Comparison of ENCODE assay signal across 8 mouse cellular contexts in the genomic region with DNA sequence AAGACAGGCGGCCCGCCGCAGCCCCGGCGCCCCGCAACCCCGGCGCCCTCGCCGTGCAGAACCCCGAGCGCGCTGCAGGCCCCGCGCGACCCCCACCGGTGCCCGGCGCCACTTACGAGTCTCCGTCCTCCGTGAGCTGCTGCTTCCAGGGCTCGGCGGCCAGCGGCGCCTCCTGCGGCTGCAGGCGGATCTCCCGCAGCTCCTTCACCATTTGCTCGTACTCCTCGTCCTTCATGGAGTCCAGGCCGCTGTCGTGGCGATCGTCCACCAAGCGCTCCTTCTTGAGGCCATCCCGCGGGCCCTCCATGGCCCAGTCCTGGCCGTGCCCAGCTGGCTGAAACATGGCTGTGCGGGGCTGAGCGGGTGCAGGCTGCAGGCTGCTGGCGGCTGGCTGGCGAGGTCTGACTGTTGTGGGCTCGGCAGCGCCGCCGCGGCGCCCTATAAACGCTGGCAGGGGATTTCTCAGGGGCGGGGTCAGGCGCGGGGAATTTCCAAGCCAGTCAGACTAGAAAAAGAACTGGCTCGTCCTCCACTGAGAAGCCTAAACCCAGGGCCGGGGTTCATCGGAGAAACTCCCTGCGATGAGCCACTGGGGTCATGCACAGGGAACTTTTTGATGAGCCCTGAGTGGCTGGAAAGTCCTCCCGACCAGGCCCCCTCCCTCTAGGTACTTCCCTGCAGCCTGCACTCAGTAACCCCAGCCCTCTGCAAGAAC. TPM values are rescaled to one million over a fixed set of nuclear protein-coding genes. Genes with fewer than 3 reads are reported as not detected.
A peak's percentile ranks its signal among the peaks of the same experiment; 100 is the strongest.
DNase-seq lines count a peak whose midpoint lies in the region; ATAC-seq and TF ChIP-seq lines count a peak whose summit lies in the region.

TSS of gene Nfkbia (minus strand) at position 464 of the 715 bp plus-strand sequence.

- TF ChIP-seq POLR2A in MEL (IDR thresholded peaks at IDR 0.05; ENCODE audit: control insufficient read depth in 1 of 2, insufficient read depth in 1 of 2, low read depth in 1 of 2, low read length in 2 of 2, poor library complexity in 1 of 2), result peak; percentile 69 to 82
- TF ChIP-seq POLR2A in cerebellum, adult 2 months (IDR thresholded peaks at IDR 0.05; ENCODE audit: borderline replicate concordance, insufficient read depth, low read length), result peak; percentile 80
- peak; percentile 96 for TF ChIP-seq POLR2A in lung, adult 2 months (IDR thresholded peaks at IDR 0.05; ENCODE audit: borderline replicate concordance, extremely low read depth, low read depth, low read length)

- DNase-seq in MEL (ENCODE audit: low read depth, low spot score), result peak; percentile 91
- peak; percentile 88 to 90 for DNase-seq in cerebellum, adult 2 months
- DNase-seq in forebrain, postnatal 0 days, result peak; percentile 91
- DNase-seq in heart, postnatal 36 days, result peak; percentile 99
- DNase-seq in layer of hippocampus, adult 2 months (ENCODE audit: low spot score in 2 of 2), result peak; percentile 86 to 87
- peak; percentile 95 for DNase-seq in lung, adult 2 months
- DNase-seq in testis, postnatal 10 days (ENCODE audit: low spot score), result peak; percentile 97

- under 1% methylated on average over 47 of the region's 58 CpGs for WGBS in cerebellum, adult 2 months
- under 1% methylated on average over 38 of the region's 58 CpGs for WGBS in forebrain, postnatal 0 days
- under 1% methylated on average over 50 of the region's 58 CpGs for WGBS in lung, adult 2 months
- under 1% methylated on average over 45 of the region's 58 CpGs for WGBS in neural tube, embryonic 15.5 days

- intact Hi-C loops in heart, postnatal 36 days (cut with DNase I), result loop anchor here (1.0 kb wide), 1 partner anchor 46 kb away; no protein-coding TSS in a partner anchor

- 0 out of 4 replicates have a peak, but pooled peaks of 1 of the 2 experiments have one; percentile 5 for TF ChIP-seq EP300 in MEL (IDR thresholded peaks at IDR 0.05; ENCODE audit: low read depth in 1 of 2, low read length in 2 of 2)

- TF ChIP-seq CTCF in MEL (IDR thresholded peaks at IDR 0.05 in 2 of 3, conservative IDR thresholded peaks at IDR 0.05 in 1 of 3; ENCODE audit: control insufficient read depth in 1 of 3, insufficient read depth in 1 of 3, low read depth in 2 of 3, low read length in 3 of 3, poor library complexity in 1 of 3, severe bottlenecking in 1 of 3), result peak in 1 of 3 experiments; percentile 28; a peak in 3 of 6 replicates
- TF ChIP-seq CTCF in cerebellum, adult 2 months (IDR thresholded peaks at IDR 0.05; ENCODE audit: borderline replicate concordance, insufficient read depth, low read depth, low read length), result no peak
- peak; percentile 54; the same call in 1 of the 2 replicates for TF ChIP-seq CTCF in forebrain, postnatal 0 days (IDR thresholded peaks at IDR 0.05; ENCODE audit: low read depth)
- TF ChIP-seq CTCF in layer of hippocampus, adult 2 months (conservative IDR thresholded peaks at IDR 0.05), result peak; percentile 59
- no peak for TF ChIP-seq CTCF in lung, adult 2 months (IDR thresholded peaks at IDR 0.05; ENCODE audit: insufficient read depth, low read length)

- peak within 1 kb of the TSS; percentile 97 to 98 for H3K4me3 ChIP-seq in MEL (ENCODE audit: control insufficient read depth in 1 of 2, insufficient read depth in 1 of 2, low read depth in 2 of 2, low read length in 2 of 2)
- H3K4me3 ChIP-seq in cerebellum, adult 2 months (replicated peaks; ENCODE audit: insufficient read depth, low read depth, low read length), result peak within 1 kb of the TSS; percentile 99
- peak within 1 kb of the TSS; percentile 95 for H3K4me3 ChIP-seq in forebrain, postnatal 0 days (ENCODE audit: low read depth, low read length)
- peak within 1 kb of the TSS; percentile 99 for H3K4me3 ChIP-seq in layer of hippocampus, adult 2 months
- H3K4me3 ChIP-seq in lung, adult 2 months (replicated peaks; ENCODE audit: extremely low read depth, low read depth, low read length), result peak within 1 kb of the TSS; percentile 100
- H3K4me3 ChIP-seq in neural tube, embryonic 15.5 days (replicated peaks), result peak within 1 kb of the TSS; percentile 95

- peaks cover 3 to 8% of the 10 kb centered on the region in 2 experiments for H3K36me3 ChIP-seq in MEL (ENCODE audit: control insufficient read depth in 1 of 2, insufficient read depth in 2 of 2, low read length in 2 of 2)
- H3K36me3 ChIP-seq in forebrain, postnatal 0 days (ENCODE audit: insufficient read depth), result peaks cover 28% of the 10 kb centered on the region
- H3K36me3 ChIP-seq in neural tube, embryonic 15.5 days, result peaks cover 26% of the 10 kb centered on the region

- no peaks in the 10 kb centered on the region for H3K27me3 ChIP-seq in MEL (ENCODE audit: control insufficient read depth in 1 of 2, insufficient read depth in 2 of 2, low read length in 2 of 2)
- no peaks in the 10 kb centered on the region for H3K27me3 ChIP-seq in cerebellum, adult 2 months (ENCODE audit: control insufficient read depth, insufficient read depth, low read length)
- no peaks in the 10 kb centered on the region for H3K27me3 ChIP-seq in forebrain, postnatal 0 days (ENCODE audit: insufficient read depth, low read length)
- H3K27me3 ChIP-seq in neural tube, embryonic 15.5 days (replicated peaks), result no peaks in the 10 kb centered on the region

- no peak for TF ChIP-seq RAD21 in MEL (IDR thresholded peaks at IDR 0.05; ENCODE audit: low read depth, low read length)

- ATAC-seq in forebrain, postnatal 0 days, result peak; percentile 92
- ATAC-seq in neural tube, embryonic 15.5 days (ENCODE audit: low FRiP score), result peak; percentile 91

- peak within 1 kb of the TSS; percentile 96 for H3K27ac ChIP-seq in MEL (ENCODE audit: control insufficient read depth, low read depth, low read length)
- peak within 1 kb of the TSS; percentile 99 for H3K27ac ChIP-seq in cerebellum, adult 2 months (ENCODE audit: insufficient read depth, low read length)
- H3K27ac ChIP-seq in forebrain, postnatal 0 days (ENCODE audit: low read depth, low read length), result peak within 1 kb of the TSS; percentile 98
- peak within 1 kb of the TSS; percentile 100 for H3K27ac ChIP-seq in layer of hippocampus, adult 2 months
- peak within 1 kb of the TSS; percentile 99 for H3K27ac ChIP-seq in neural tube, embryonic 15.5 days (replicated peaks)

- H3K4me1 ChIP-seq in MEL (ENCODE audit: control insufficient read depth in 1 of 2, insufficient read depth in 2 of 2, low read length in 2 of 2), result peaks cover 0 to 13% of the 10 kb centered on the region in 2 experiments; a peak in 3 of 4 replicates
- H3K4me1 ChIP-seq in cerebellum, adult 2 months (ENCODE audit: control insufficient read depth, insufficient read depth, low read length), result no peaks in the 10 kb centered on the region
- H3K4me1 ChIP-seq in forebrain, postnatal 0 days (ENCODE audit: insufficient read depth), result no peaks in the 10 kb centered on the region
- peaks cover 21% of the 10 kb centered on the region for H3K4me1 ChIP-seq in lung, adult 2 months (ENCODE audit: control insufficient read depth, insufficient read depth, low read length)
- H3K4me1 ChIP-seq in neural tube, embryonic 15.5 days, result peaks cover 37% of the 10 kb centered on the region

- peaks cover 10% of the 10 kb centered on the region for H3K79me2 ChIP-seq in MEL (ENCODE audit: control insufficient read depth, insufficient read depth, low read length, poor library complexity)

- H3K4me2 ChIP-seq in forebrain, postnatal 0 days (ENCODE audit: low read depth), result peak within 1 kb of the TSS; percentile 85
- peak within 1 kb of the TSS; percentile 91 for H3K4me2 ChIP-seq in neural tube, embryonic 15.5 days

- peak within 1 kb of the TSS; percentile 98 for H3K9ac ChIP-seq in MEL (ENCODE audit: control insufficient read depth, low read depth, low read length, poor library complexity, severe bottlenecking)
- H3K9ac ChIP-seq in forebrain, postnatal 0 days, result peak within 1 kb of the TSS; percentile 99
- H3K9ac ChIP-seq in neural tube, embryonic 15.5 days (replicated peaks), result peak within 1 kb of the TSS; percentile 99

- H3K9me3 ChIP-seq in MEL (replicated peaks; ENCODE audit: insufficient read depth, low read length), result no peaks in the 10 kb centered on the region
- no peaks in the 10 kb centered on the region for H3K9me3 ChIP-seq in forebrain, postnatal 0 days (ENCODE audit: low read length)
- no peaks in the 10 kb centered on the region for H3K9me3 ChIP-seq in neural tube, embryonic 15.5 days (replicated peaks)

TF ChIP-seq in MEL, 35 proteins besides CTCF, POLR2A, EP300 and RAD21 (continues in another document):
- TF ChIP-seq POLR2AphosphoS2 (IDR thresholded peaks at IDR 0.05; ENCODE audit: low read length), result peak; percentile 71; the same call in 1 of the 2 replicates
- TF ChIP-seq NELFE (IDR thresholded peaks at IDR 0.05; ENCODE audit: low read depth, low read length), result peak; percentile 86
- TF ChIP-seq UBTF (IDR thresholded peaks at IDR 0.05; ENCODE audit: borderline replicate concordance, insufficient read depth, low read depth, low read length), result no peak
- peak; percentile 89 for TF ChIP-seq ZMIZ1 (IDR thresholded peaks at IDR 0.05; ENCODE audit: low read depth, low read length)
- no peak for TF ChIP-seq USF2 (IDR thresholded peaks at IDR 0.05; ENCODE audit: borderline replicate concordance in 1 of 2, insufficient read depth in 1 of 2, low read depth in 1 of 2, low read length in 2 of 2)
- TF ChIP-seq TCF12 (IDR thresholded peaks at IDR 0.05; ENCODE audit: low read depth, low read length), result peak; percentile 46; the same call in 1 of the 2 replicates
- peak; percentile 86 for TF ChIP-seq TBP (IDR thresholded peaks at IDR 0.05; ENCODE audit: low read depth, low read length)
- TF ChIP-seq ETS1 (IDR thresholded peaks at IDR 0.05; ENCODE audit: low read depth, low read length), result 0 out of 2 replicates have a peak, but pooled peaks have one; percentile 15
- 0 out of 2 replicates have a peak, but pooled peaks have one; percentile 21 for TF ChIP-seq HCFC1 (IDR thresholded peaks at IDR 0.05; ENCODE audit: low read depth, low read length)
- no peak for TF ChIP-seq MYC (IDR thresholded peaks at IDR 0.05; ENCODE audit: low read depth, low read length)
- no peak for TF ChIP-seq KAT2A (conservative IDR thresholded peaks at IDR 0.05; ENCODE audit: low read depth, low read length)
- TF ChIP-seq MXI1 (IDR thresholded peaks at IDR 0.05; ENCODE audit: low read depth, low read length), result peak; percentile 41
- 0 out of 2 replicates have a peak, but pooled peaks have one; percentile 2 for TF ChIP-seq SMC3 (IDR thresholded peaks at IDR 0.05; ENCODE audit: low read depth, low read length)

RNA-seq across cellular contexts. Expression of gene Nfkbia, which starts in this region (rescaled TPM):
- 8.1 and 9.3 TPM in 2 replicates for total RNA-seq in MEL (2012; rRNA removed)
- polyA plus RNA-seq in MEL (2012; ENCODE audit: insufficient read depth in 1 of 2, insufficient read length in 2 of 2, low read depth in 1 of 2, low replicate concordance in 2 of 2, missing spikeins in 1 of 2), result 10 to 100 TPM in 1 of 2 experiments, not detected in 1; 15.9 TPM
- 39.1 and 45.7 TPM in 2 replicates for polyA plus RNA-seq in cerebellum, adult 2 months (2012; rRNA removed)
- 43.5 and 48.2 TPM in 2 replicates for total RNA-seq in forebrain, postnatal 0 days (2014; rRNA removed)
- polyA plus RNA-seq in forebrain, postnatal 0 days (2015; fragmentation: Nextera tagmentation; extraction: Ambion mirVana), result 61.9 and 75.8 TPM in 2 replicates
- 10 to 100 TPM; 32.8 to 65.3 TPM for total RNA-seq in heart, postnatal 36 days (2021)
- 10 to 100 TPM; 28.1 to 42.5 TPM for total RNA-seq in layer of hippocampus, adult 2 months (2021)
- 282 and 367 TPM in 2 replicates for polyA plus RNA-seq in lung, adult 2 months (2012; rRNA removed)
- polyA plus RNA-seq in neural tube, embryonic 15.5 days (2015; fragmentation: Nextera tagmentation; extraction: Ambion mirVana), result 60.2 and 92.7 TPM in 2 replicates

Comparison
In these comparisons a context has a peak if more than half of its experiments do, and no peak if none do; other contexts are left out.
1. Peak in every context shown above with its lines: DNase-seq, ATAC-seq, H3K4me3 ChIP-seq and H3K27ac ChIP-seq.
2. CTCF ChIP-seq: peak in forebrain, postnatal 0 days (single experiment) and layer of hippocampus, adult 2 months (single experiment); none in cerebellum, adult 2 months (single experiment) and lung, adult 2 months (single experiment).